Mouse (Mus musculus) limb, embryonic 13.5 days (tissue): Measurements from ENCODE around the gene Ip6k2. TPM values are rescaled to one million over a fixed set of nuclear protein-coding genes. Genes with fewer than 3 reads are reported as not detected.

ENCODE experiments used
- ATAC-seq: fragments of 200-750 bp; cut with Nextera tagmentation; 2 replicates; pipeline ENCODE4 v1.8.0; 2017; ENCODE audit warnings: low read depth, moderate number of reproducible peaks, moderate TSS enrichment; ENCODE audit not compliant: low FRiP score
- H3K27ac ChIP-seq: fragments of 300-500 bp; sonication (generic); 2 replicates; pipeline ENCODE4 v1.5.1; 2015; ENCODE audit warnings: inconsistent platforms, mild to moderate bottlenecking, moderate library complexity
- H3K27me3 ChIP-seq: fragments of 300-500 bp; sonication (generic); 2 replicates; pipeline ENCODE4 v1.6.1; 2015; ENCODE audit warnings: mild to moderate bottlenecking, inconsistent platforms
- H3K36me3 ChIP-seq: fragments of 300-500 bp; sonication (generic); 2 replicates; pipeline ENCODE4 v1.6.1; 2015; ENCODE audit warnings: inconsistent platforms, mild to moderate bottlenecking, moderate library complexity
- H3K4me1 ChIP-seq: fragments of 300-500 bp; sonication (generic); 2 replicates; pipeline ENCODE4 v1.6.1; 2015; ENCODE audit warnings: inconsistent platforms
- H3K4me2 ChIP-seq: fragments of 300-500 bp; sonication (generic); replicated peaks from 2 replicates; pipeline ENCODE4 v1.6.1; 2015; ENCODE audit warnings: inconsistent platforms, mild to moderate bottlenecking, moderate library complexity
- H3K4me3 ChIP-seq: fragments of 300-500 bp; sonication (generic); 2 replicates; pipeline ENCODE4 v1.5.1; 2015; ENCODE audit warnings: moderate library complexity, mild to moderate bottlenecking, inconsistent platforms
- H3K9ac ChIP-seq: fragments of 300-500 bp; sonication (generic); 2 replicates; pipeline ENCODE4 v1.6.1; 2015; ENCODE audit warnings: mild to moderate bottlenecking, inconsistent platforms
- H3K9me3 ChIP-seq: fragments of 300-500 bp; sonication (generic); 2 replicates; pipeline ENCODE4 v1.6.1; 2016; ENCODE audit warnings: inconsistent platforms
- WGBS: fragments of 180-500 bp; shearing (Covaris S2); methylation state at CpG from one replicate; pipeline ENCODE4 v1.1.7; 2015; 5-methylcytosine and 5-hydroxymethylcytosine counted together
- polyA plus RNA-seq: library from polyadenylated mRNA; unstranded; fragments of >200 nt; fragmentation: Nextera tagmentation; extraction: Ambion mirVana; gene quantifications from 2 replicates; pipeline ENCODE4 v1.2.1, GENCODE M21; 2015

Gene Ip6k2
- polyA plus RNA-seq, 1 experiment from 2014 or later, result 149 TPM

GRCm38 (mm10) chr9:108787080-108787479, 3.5 kb downstream of the Ip6k2 start:
- Histone ChIP-seq H3K4me2 (peak overlapping the region; percentile 28), H3K36me3 (peaks cover 19% of the 10 kb centered on the region), H3K9ac (no peak overlapping the region), H3K9me3 (no peaks in the 10 kb centered on the region), H3K4me1 (peaks cover 71% of the 10 kb centered on the region), H3K4me3 (no peak overlapping the region), H3K27me3 (no peaks in the 10 kb centered on the region), H3K27ac (no peak overlapping the region)
- WGBS, result 87% methylated on average over 2 of the region's 2 CpGs
- no peak for ATAC-seq

- H3K4me2 ChIP-seq, result no peak overlapping the region
- H3K4me1 ChIP-seq, result peaks cover 82% of the 10 kb centered on the region
- H3K36me3 ChIP-seq, result peaks cover 19% of the 10 kb centered on the region
- H3K9ac ChIP-seq, result no peak overlapping the region
- no peak overlapping the region for H3K4me3 ChIP-seq
- H3K27me3 ChIP-seq, result no peaks in the 10 kb centered on the region
- WGBS, result 68% methylated on average over 3 of the region's 3 CpGs
- ATAC-seq, result no peak
- H3K27ac ChIP-seq, result no peak overlapping the region
- no peaks in the 10 kb centered on the region for H3K9me3 ChIP-seq
Observed at GRCm38 (mm10) chr9:108788713-108789112, 5.1 kb downstream of the Ip6k2 start.

- H3K9me3 ChIP-seq, result no peaks in the 10 kb centered on the region
- H3K4me1 ChIP-seq, result peaks cover 85% of the 10 kb centered on the region
- H3K9ac ChIP-seq, result no peak overlapping the region; the same call in 1 of the 2 replicates
- H3K36me3 ChIP-seq, result peaks cover 28% of the 10 kb centered on the region
- ATAC-seq, result no peak
- WGBS, result 92% methylated on average over 1 of the region's 1 CpGs
- H3K4me3 ChIP-seq, result no peak overlapping the region
- peak overlapping the region; percentile 25 for H3K4me2 ChIP-seq
- 0 out of 2 replicates have a peak overlapping the region, but pooled peaks have one; percentile 39 for H3K27ac ChIP-seq
- no peaks in the 10 kb centered on the region for H3K27me3 ChIP-seq
Observed at GRCm38 (mm10) chr9:108792307-108792706, 8.7 kb downstream of the Ip6k2 start.

GRCm38 (mm10) chr9:108792730-108793129, 9.1 kb downstream of the Ip6k2 start:
- Histone ChIP-seq H3K4me1 (peaks cover 81% of the 10 kb centered on the region), H3K4me2 (peak overlapping the region; percentile 25), H3K4me3 (no peak overlapping the region), H3K27ac (peak overlapping the region; percentile 39; the same call in 1 of the 2 replicates), H3K9ac (no peak overlapping the region; the same call in 1 of the 2 replicates), H3K27me3 (no peaks in the 10 kb centered on the region), H3K9me3 (no peaks in the 10 kb centered on the region), H3K36me3 (peaks cover 31% of the 10 kb centered on the region)
- 43% methylated on average over 3 of the region's 3 CpGs for WGBS
- 0 out of 2 replicates have a peak, but pooled peaks have one; percentile 10 for ATAC-seq

- Histone ChIP-seq H3K9me3 (no peaks in the 10 kb centered on the region), H3K27ac (no peak overlapping the region), H3K27me3 (no peaks in the 10 kb centered on the region), H3K4me3 (no peak overlapping the region), H3K4me2 (no peak overlapping the region), H3K4me1 (peaks cover 59% of the 10 kb centered on the region), H3K9ac (no peak overlapping the region), H3K36me3 (peaks cover 48% of the 10 kb centered on the region)
- WGBS, result 63% methylated on average over 2 of the region's 2 CpGs
- ATAC-seq, result no peak
Observed at GRCm38 (mm10) chr9:108795281-108795680, 11.7 kb downstream of the Ip6k2 start.

- Histone ChIP-seq H3K4me3 (no peak overlapping the region), H3K27ac (no peak overlapping the region), H3K4me2 (0 out of 2 replicates have a peak overlapping the region, but pooled peaks have one; percentile 14), H3K27me3 (no peaks in the 10 kb centered on the region), H3K36me3 (peaks cover 51% of the 10 kb centered on the region), H3K9ac (no peak overlapping the region), H3K4me1 (peaks cover 55% of the 10 kb centered on the region), H3K9me3 (no peaks in the 10 kb centered on the region)
- WGBS, result 44% methylated on average over 11 of the region's 11 CpGs
- no peak for ATAC-seq
Observed at GRCm38 (mm10) chr9:108795762-108796161, 12.2 kb downstream of the Ip6k2 start.

- 83% methylated on average over 4 of the region's 4 CpGs for WGBS
- Histone ChIP-seq H3K9ac (no peak overlapping the region), H3K27ac (no peak overlapping the region), H3K27me3 (no peaks in the 10 kb centered on the region), H3K4me2 (no peak overlapping the region), H3K9me3 (no peaks in the 10 kb centered on the region), H3K4me1 (peaks cover 49% of the 10 kb centered on the region), H3K4me3 (no peak overlapping the region), H3K36me3 (peaks cover 57% of the 10 kb centered on the region)
- ATAC-seq, result no peak
Observed at GRCm38 (mm10) chr9:108796351-108796981, 12.9 kb downstream of the Ip6k2 start.

GRCm38 (mm10) chr9:108797477-108797876, 13.9 kb downstream of the Ip6k2 start:
- no peak overlapping the region for H3K4me3 ChIP-seq
- peaks cover 68% of the 10 kb centered on the region for H3K36me3 ChIP-seq
- no peaks in the 10 kb centered on the region for H3K9me3 ChIP-seq
- no peaks in the 10 kb centered on the region for H3K27me3 ChIP-seq
- no peak overlapping the region for H3K4me2 ChIP-seq
- H3K9ac ChIP-seq, result no peak overlapping the region
- peaks cover 39% of the 10 kb centered on the region for H3K4me1 ChIP-seq
- ATAC-seq, result no peak
- 94% methylated on average over 7 of the region's 7 CpGs for WGBS
- no peak overlapping the region for H3K27ac ChIP-seq

- ATAC-seq, result no peak
- Histone ChIP-seq H3K4me3 (no peak overlapping the region), H3K27ac (no peak overlapping the region), H3K9me3 (no peaks in the 10 kb centered on the region), H3K4me2 (no peak overlapping the region), H3K9ac (no peak overlapping the region), H3K36me3 (peaks cover 76% of the 10 kb centered on the region), H3K4me1 (peaks cover 28% of the 10 kb centered on the region), H3K27me3 (no peaks in the 10 kb centered on the region)
- WGBS, result 60% methylated on average over 5 of the region's 5 CpGs
Observed at GRCm38 (mm10) chr9:108798508-108799075, 15.0 kb downstream of the Ip6k2 start.

GRCm38 (mm10) chr9:108799564-108799963, 16.0 kb downstream of the Ip6k2 start:
- WGBS, result 91% methylated on average over 3 of the region's 3 CpGs
- no peak overlapping the region for H3K4me3 ChIP-seq
- H3K9me3 ChIP-seq, result no peaks in the 10 kb centered on the region
- no peak overlapping the region for H3K4me2 ChIP-seq
- peaks cover 83% of the 10 kb centered on the region for H3K36me3 ChIP-seq
- H3K27ac ChIP-seq, result no peak overlapping the region
- no peaks in the 10 kb centered on the region for H3K27me3 ChIP-seq
- no peak overlapping the region for H3K9ac ChIP-seq
- ATAC-seq, result no peak
- peaks cover 18% of the 10 kb centered on the region for H3K4me1 ChIP-seq

- Histone ChIP-seq H3K4me1 (peaks cover 14% of the 10 kb centered on the region), H3K27ac (no peak overlapping the region), H3K4me3 (no peak overlapping the region), H3K4me2 (no peak overlapping the region), H3K9me3 (no peaks in the 10 kb centered on the region), H3K36me3 (peaks cover 69% of the 10 kb centered on the region), H3K9ac (no peak overlapping the region), H3K27me3 (no peaks in the 10 kb centered on the region)
- WGBS, result 85% methylated on average over 8 of the region's 8 CpGs
- ATAC-seq, result no peak
Observed at GRCm38 (mm10) chr9:108805768-108806167, 22.2 kb downstream of the Ip6k2 start.

- ATAC-seq, result no peak
- Histone ChIP-seq H3K4me2 (no peak overlapping the region), H3K36me3 (peaks cover 69% of the 10 kb centered on the region), H3K27me3 (no peaks in the 10 kb centered on the region), H3K9me3 (no peaks in the 10 kb centered on the region), H3K4me3 (no peak overlapping the region), H3K27ac (no peak overlapping the region), H3K4me1 (peaks cover 14% of the 10 kb centered on the region), H3K9ac (no peak overlapping the region)
Observed at GRCm38 (mm10) chr9:108806379-108806778, 22.8 kb downstream of the Ip6k2 start.
